Mouse (Mus musculus) heart, postnatal 0 days (tissue): ENCODE data around the gene Prr29. TPM values are rescaled to one million over a fixed set of nuclear protein-coding genes. Genes with fewer than 3 reads are reported as not detected.

ENCODE experiments used
- ATAC-seq: fragments of 200-750 bp; cut with Nextera tagmentation; 2 replicates; pipeline ENCODE4 v1.8.0; 2017; ENCODE audit warnings: low read depth, moderate number of reproducible peaks, moderate library complexity; ENCODE audit not compliant: insufficient read depth
- DNase-seq: peaks from one replicate; pipeline ENCODE4 v3.0.0-alpha.2; 2016; ENCODE audit warnings: low spot score
- H3K27ac ChIP-seq: fragments of 300-500 bp; sonication (generic); 2 replicates; pipeline ENCODE4 v1.5.1; 2014; ENCODE audit warnings: low read depth, mild to moderate bottlenecking
- H3K27me3 ChIP-seq: fragments of 300-500 bp; sonication (generic); 2 replicates; pipeline ENCODE4 v1.6.1; 2014; ENCODE audit warnings: low read length, mixed read lengths; ENCODE audit not compliant: control insufficient read depth, insufficient read depth
- H3K36me3 ChIP-seq: fragments of 300-500 bp; sonication (generic); replicated peaks from 2 replicates; pipeline ENCODE4 v1.6.1; 2014; ENCODE audit warnings: low read length, mixed read lengths; ENCODE audit not compliant: control insufficient read depth, insufficient read depth
- H3K4me1 ChIP-seq: fragments of 300-500 bp; sonication (generic); 2 replicates; pipeline ENCODE4 v1.6.1; 2014; ENCODE audit warnings: antibody characterized with exemption; ENCODE audit not compliant: control insufficient read depth, insufficient read depth
- H3K4me2 ChIP-seq: fragments of 300-500 bp; sonication (generic); 2 replicates; pipeline ENCODE4 v1.6.1; 2014; ENCODE audit warnings: low read depth, mild to moderate bottlenecking, low read length, moderate library complexity
- H3K4me3 ChIP-seq: fragments of 300-500 bp; sonication (generic); 2 replicates; pipeline ENCODE4 v1.5.1; 2014; ENCODE audit warnings: low read depth, low read length
- H3K9ac ChIP-seq: fragments of 300-500 bp; sonication (generic); replicated peaks from 2 replicates; pipeline ENCODE4 v1.6.1; 2014; ENCODE audit warnings: low read depth, low read length, mixed read lengths
- H3K9me3 ChIP-seq: fragments of 300-500 bp; sonication (generic); replicated peaks from 2 replicates; pipeline ENCODE4 v1.6.1; 2016; ENCODE audit warnings: low read length; ENCODE audit not compliant: control insufficient read depth
- CTCF ChIP-seq: IDR thresholded peaks from 2 replicates; pipeline ENCODE4 v1.5.1; 2016; ENCODE audit warnings: antibody characterized with exemption, control low read depth, low read depth
- EP300 ChIP-seq: IDR thresholded peaks from 2 replicates; pipeline ENCODE4 v1.6.1; 2016; ENCODE audit warnings: antibody characterized with exemption, low read depth
- WGBS: fragments of 180-500 bp; shearing (Covaris S2); extraction: QIAGEN DNeasy Blood & Tissue Kit; methylation state at CpG from one replicate; pipeline ENCODE4 v1.1.7; 2014; 5-methylcytosine and 5-hydroxymethylcytosine counted together
- polyA plus RNA-seq: library from polyadenylated mRNA; unstranded; fragments of >200 nt; fragmentation: Nextera tagmentation; extraction: Ambion mirVana; gene quantifications from 2 replicates; pipeline ENCODE4 v1.2.1, GENCODE M21; 2015
- total RNA-seq: library from RNA; depleted of rRNA; stranded (reverse); fragments of >200 nt; gene quantifications from 2 replicates; pipeline ENCODE4 v1.2.3, GENCODE M21; 2014; ENCODE audit warnings: low replicate concordance

Prr29 gene
- total and polyA plus RNA-seq, 2 experiments from 2014 or later, result 0.55 TPM; not detected in 1

GRCm38 (mm10) chr11:106383051-106383790 is 17.9 kb downstream of the Prr29 start:
- WGBS, result 68% methylated on average over 6 of the region's 6 CpGs
- peak overlapping the region; percentile 94 for H3K27ac ChIP-seq
- no peak overlapping the region for H3K4me3 ChIP-seq
- peaks cover 9% of the 10 kb centered on the region for H3K4me1 ChIP-seq
- H3K4me2 ChIP-seq, result no peak overlapping the region
- no peaks in the 10 kb centered on the region for H3K27me3 ChIP-seq
- peak; percentile 25 for DNase-seq
- ATAC-seq, result 0 out of 2 replicates have a peak, but pooled peaks have one; percentile 18
- H3K9me3 ChIP-seq, result no peaks in the 10 kb centered on the region
- 0 out of 2 replicates have a peak, but pooled peaks cover 2% of the 10 kb centered on the region for H3K36me3 ChIP-seq
- no peak for TF ChIP-seq CTCF
- no peak for TF ChIP-seq EP300
- no peak overlapping the region for H3K9ac ChIP-seq

GRCm38 (mm10) chr11:106386409-106386808 is 21.1 kb downstream of the Prr29 start:
- H3K4me2 ChIP-seq, result no peak overlapping the region
- H3K4me1 ChIP-seq, result peaks cover 9% of the 10 kb centered on the region
- H3K27me3 ChIP-seq, result no peaks in the 10 kb centered on the region
- no peaks in the 10 kb centered on the region for H3K36me3 ChIP-seq
- 77% methylated on average over 3 of the region's 3 CpGs for WGBS
- no peak overlapping the region for H3K27ac ChIP-seq
- no peak overlapping the region for H3K9ac ChIP-seq
- no peak for DNase-seq
- H3K4me3 ChIP-seq, result no peak overlapping the region
- TF ChIP-seq CTCF, result no peak
- TF ChIP-seq EP300, result no peak
- ATAC-seq, result no peak
- H3K9me3 ChIP-seq, result no peaks in the 10 kb centered on the region

GRCm38 (mm10) chr11:106387020-106387419 is 21.7 kb downstream of the Prr29 start:
- Histone ChIP-seq H3K27ac (peak overlapping the region; percentile 75; the same call in 1 of the 2 replicates), H3K27me3 (no peaks in the 10 kb centered on the region), H3K4me2 (peak overlapping the region; percentile 15; the same call in 1 of the 2 replicates), H3K9ac (no peak overlapping the region), H3K4me1 (peaks cover 9% of the 10 kb centered on the region), H3K4me3 (peak overlapping the region; percentile 17; the same call in 1 of the 2 replicates), H3K9me3 (no peaks in the 10 kb centered on the region), H3K36me3 (no peaks in the 10 kb centered on the region)
- TF ChIP-seq CTCF (no peak), EP300 (no peak)
- ATAC-seq, result no peak
- no peak for DNase-seq
- WGBS, result 56% methylated on average over 6 of the region's 6 CpGs

- Histone ChIP-seq H3K4me2 (peak within 1 kb of the TSS; percentile 15; the same call in 1 of the 2 replicates), H3K9ac (no peak within 1 kb of the TSS), H3K4me3 (peak within 1 kb of the TSS; percentile 17; the same call in 1 of the 2 replicates), H3K27me3 (no peaks in the 10 kb centered on the region), H3K36me3 (no peaks in the 10 kb centered on the region), H3K9me3 (no peaks in the 10 kb centered on the region), H3K4me1 (peaks cover 9% of the 10 kb centered on the region), H3K27ac (peak within 1 kb of the TSS; percentile 75)
- TF ChIP-seq CTCF (no peak), EP300 (no peak)
- DNase-seq (no peak), ATAC-seq (no peak)
- 51% methylated on average over 6 of the region's 6 CpGs for WGBS
Measured at GRCm38 (mm10) chr11:106387791-106388216, 22.5 kb downstream of the Prr29 start, which contains the start of gene Icam2. Gene Icam2 (minus strand): TSS chr11:106388075.

GRCm38 (mm10) chr11:106389611-106390010 is 24.3 kb downstream of the Prr29 start:
- DNase-seq, result peak; percentile 11
- no peak for ATAC-seq
- Histone ChIP-seq H3K4me1 (peaks cover 3% of the 10 kb centered on the region; the same call in 1 of the 2 replicates), H3K9ac (no peak overlapping the region), H3K27me3 (no peaks in the 10 kb centered on the region), H3K4me3 (no peak overlapping the region), H3K9me3 (no peaks in the 10 kb centered on the region), H3K36me3 (no peaks in the 10 kb centered on the region), H3K27ac (peak overlapping the region; percentile 32), H3K4me2 (no peak overlapping the region)
- 20% methylated on average over 3 of the region's 3 CpGs for WGBS
- TF ChIP-seq CTCF, result no peak
- TF ChIP-seq EP300, result no peak
